Mouse (Mus musculus) splenic B cell, adult 2 months (primary cell): ENCODE measurements around the gene Zdhhc7.

Experiments used
- DNase-seq: peaks from one replicate; pipeline ENCODE4 v3.0.0-alpha.2; 2011; ENCODE audit warnings: low read depth, low spot score
- H3K27me3 ChIP-seq: 2 replicates; pipeline ENCODE4 v1.6.1; 2012; ENCODE audit warnings: mild to moderate bottlenecking, low read length, moderate library complexity, mixed read lengths; ENCODE audit not compliant: control insufficient read depth, poor library complexity, insufficient read depth, severe bottlenecking
- H3K36me3 ChIP-seq: 2 replicates; pipeline ENCODE4 v1.6.1; 2012; ENCODE audit warnings: mild to moderate bottlenecking, low read length, moderate library complexity, mixed read lengths; ENCODE audit not compliant: control insufficient read depth, poor library complexity, insufficient read depth, severe bottlenecking

The Zdhhc7 gene

DNA sequence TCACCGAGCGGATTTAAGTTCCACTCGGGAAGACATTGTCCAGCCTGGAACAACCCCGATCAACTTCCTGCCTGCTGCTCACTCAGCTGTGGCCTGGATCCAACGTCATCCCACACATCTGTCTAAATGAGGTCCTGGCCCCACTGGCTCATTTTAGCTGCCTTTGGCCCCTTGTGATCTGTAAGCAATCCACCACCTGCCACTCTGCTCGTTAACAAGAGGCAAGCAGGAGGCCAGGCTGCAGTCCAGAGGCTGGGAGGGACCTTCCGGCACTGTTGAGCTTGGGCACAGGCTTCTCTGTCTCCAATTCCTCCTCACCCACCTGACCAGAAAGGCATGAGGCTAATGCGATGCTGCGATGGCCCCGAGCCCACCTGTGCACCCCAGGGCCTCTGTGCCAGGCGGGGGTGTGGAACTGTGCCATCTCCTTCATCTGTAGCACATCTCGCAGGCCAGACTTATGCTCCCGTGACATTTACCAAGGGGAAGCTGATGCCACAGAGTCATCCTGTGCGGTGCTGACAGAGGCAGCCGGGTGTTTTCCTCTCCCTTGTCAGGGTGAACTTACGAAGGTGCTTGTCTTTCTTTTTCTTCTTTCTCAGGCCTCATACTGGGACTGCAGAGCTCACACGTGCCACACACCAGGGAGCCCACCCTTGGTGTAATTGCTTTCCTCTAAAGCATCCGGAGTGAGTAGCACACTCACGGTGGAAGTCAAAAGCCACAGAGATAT is 33.2 kb downstream of the Zdhhc7 start:
- no peak for DNase-seq
- no peaks in the 10 kb centered on the region for H3K27me3 ChIP-seq

GRCm38 (mm10) chr8:120066226-120066625 is 35.1 kb downstream of the Zdhhc7 start:
- H3K36me3 ChIP-seq, result no peaks in the 10 kb centered on the region
- DNase-seq, result no peak
- no peaks in the 10 kb centered on the region for H3K27me3 ChIP-seq

More for the DNA sequence above, 33.2 kb downstream of the Zdhhc7 start:
- H3K36me3 ChIP-seq, result no peaks in the 10 kb centered on the region

DNA sequence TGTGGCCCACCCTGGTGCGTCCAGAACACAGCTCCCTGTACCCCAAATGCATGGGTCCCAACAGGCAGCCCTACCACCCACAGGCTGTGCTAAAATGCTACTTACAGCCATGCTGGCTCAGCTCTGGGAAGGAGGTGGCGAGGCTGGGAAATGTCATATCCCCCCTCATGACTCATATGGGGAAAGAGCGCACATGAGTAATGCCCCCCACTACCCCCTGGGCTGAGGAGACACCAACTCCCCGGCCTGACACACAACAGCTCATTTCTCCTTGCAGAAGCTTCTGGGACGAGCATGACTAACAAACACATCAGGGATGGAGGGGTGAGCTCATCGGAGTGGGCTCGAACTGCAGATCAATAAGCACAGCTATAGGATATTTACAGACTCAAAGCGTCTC is 35.7 kb downstream of the Zdhhc7 start:
- no peaks in the 10 kb centered on the region for H3K36me3 ChIP-seq
- H3K27me3 ChIP-seq, result no peaks in the 10 kb centered on the region
- no peak for DNase-seq

- H3K36me3 ChIP-seq, result no peaks in the 10 kb centered on the region
- no peak for DNase-seq
- H3K27me3 ChIP-seq, result no peaks in the 10 kb centered on the region
These were observed 38.0 kb downstream of the Zdhhc7 start for GRCm38 (mm10) chr8:120063326-120063725.

DNA sequence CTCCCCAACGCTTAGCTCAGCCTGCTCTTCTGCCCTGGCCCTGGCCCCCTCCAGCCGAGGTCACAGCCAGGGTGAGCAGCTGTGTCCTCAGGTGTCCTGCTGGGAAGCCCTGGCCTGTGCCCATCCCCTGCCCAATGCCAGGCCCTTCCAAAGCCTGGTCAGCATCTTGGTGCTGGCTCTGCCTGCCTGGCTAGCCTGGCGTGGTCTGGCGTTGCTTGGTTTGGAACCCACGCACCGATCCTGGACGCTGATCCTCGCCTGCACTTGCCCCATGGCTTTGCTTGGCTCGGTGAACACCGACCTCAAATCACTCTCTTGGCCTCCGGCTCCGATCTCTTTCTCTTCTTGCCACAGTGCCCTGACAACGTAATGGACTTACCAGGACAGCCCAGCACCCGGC is 38.5 kb downstream of the Zdhhc7 start:
- no peak for DNase-seq

DNA sequence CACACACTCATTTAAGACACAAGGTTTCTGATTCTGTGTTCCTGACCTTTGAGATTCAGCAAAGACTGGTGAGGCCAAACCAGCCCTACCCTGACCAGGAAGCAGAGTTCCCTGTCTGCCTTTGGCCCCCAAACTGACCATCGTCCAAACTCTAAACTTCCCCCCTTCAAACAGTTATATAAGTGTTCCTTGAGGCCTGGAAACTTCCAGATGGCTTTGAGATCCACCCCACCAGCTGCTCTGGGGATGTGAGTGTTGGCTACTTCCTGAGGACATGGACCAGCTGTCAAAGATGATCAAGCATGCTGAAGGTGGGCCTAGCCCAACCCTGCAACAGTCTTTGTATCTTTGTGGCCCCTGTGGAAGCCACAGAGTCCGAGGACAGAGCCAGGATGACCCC is 44.2 kb downstream of the Zdhhc7 start:
- no peak for DNase-seq
- H3K27me3 ChIP-seq, result no peaks in the 10 kb centered on the region
- no peaks in the 10 kb centered on the region for H3K36me3 ChIP-seq

More for the DNA sequence above, 38.5 kb downstream of the Zdhhc7 start:
- Histone ChIP-seq H3K27me3 (no peaks in the 10 kb centered on the region), H3K36me3 (no peaks in the 10 kb centered on the region)

GRCm38 (mm10) chr8:120054833-120055232 is 46.4 kb downstream of the Zdhhc7 start:
- DNase-seq, result no peak
- H3K36me3 ChIP-seq, result no peaks in the 10 kb centered on the region
- no peaks in the 10 kb centered on the region for H3K27me3 ChIP-seq

DNA sequence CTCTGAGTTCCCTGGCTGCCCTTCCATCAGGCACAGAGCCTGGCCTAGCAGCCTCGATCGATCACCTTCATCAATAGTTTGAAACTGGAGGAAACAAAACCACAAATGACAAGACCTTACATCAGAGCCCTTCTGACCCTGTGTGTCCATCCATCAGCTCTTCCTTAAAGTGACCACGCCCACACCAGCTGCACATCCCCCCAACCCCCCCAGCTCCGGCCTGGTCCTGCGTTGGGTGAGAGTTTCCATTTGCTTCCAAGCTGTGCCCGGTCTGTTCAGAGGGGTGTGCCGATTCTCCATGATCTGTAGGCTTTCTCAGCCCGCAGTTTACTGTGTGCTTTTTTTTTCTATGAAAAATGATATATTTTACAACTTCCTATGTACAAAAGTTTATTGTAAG is 49.0 kb downstream of the Zdhhc7 start:
- H3K36me3 ChIP-seq, result no peaks in the 10 kb centered on the region
- no peaks in the 10 kb centered on the region for H3K27me3 ChIP-seq
- no peak for DNase-seq

- H3K36me3 ChIP-seq, result no peaks in the 10 kb centered on the region
- no peak for DNase-seq
These were observed 49.4 kb downstream of the Zdhhc7 start for GRCm38 (mm10) chr8:120051908-120052307.

DNA sequence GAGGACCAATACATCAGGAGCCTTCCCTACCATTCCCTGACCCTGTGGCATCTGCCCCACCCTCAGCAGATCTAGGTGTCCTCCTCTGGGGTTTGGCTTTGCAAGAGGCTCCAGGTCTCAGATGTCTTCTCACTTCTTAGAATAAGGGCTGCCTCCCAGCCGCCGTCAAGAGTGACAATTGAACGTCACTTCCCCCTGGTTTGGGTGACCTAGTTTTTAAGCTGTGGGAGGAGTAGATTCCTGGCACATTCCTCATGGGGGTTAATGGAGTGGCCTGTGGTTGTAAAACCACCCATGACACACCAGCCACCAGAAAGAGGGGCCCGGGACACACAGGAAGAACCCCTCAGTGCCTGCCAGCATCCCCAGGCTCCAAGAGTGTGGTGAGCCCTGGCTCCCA is 50.3 kb downstream of the Zdhhc7 start:
- no peaks in the 10 kb centered on the region for H3K27me3 ChIP-seq
- DNase-seq, result no peak
- no peaks in the 10 kb centered on the region for H3K36me3 ChIP-seq

More at GRCm38 (mm10) chr8:120051908-120052307, 49.4 kb downstream of the Zdhhc7 start:
- H3K27me3 ChIP-seq, result no peaks in the 10 kb centered on the region

GRCm38 (mm10) chr8:120050376-120050775 is 50.9 kb downstream of the Zdhhc7 start:
- H3K27me3 ChIP-seq, result no peaks in the 10 kb centered on the region
- no peak for DNase-seq
- no peaks in the 10 kb centered on the region for H3K36me3 ChIP-seq

- H3K27me3 ChIP-seq, result no peaks in the 10 kb centered on the region
- no peaks in the 10 kb centered on the region for H3K36me3 ChIP-seq
- DNase-seq, result peak; percentile 48
These were observed 51.3 kb downstream of the Zdhhc7 start for GRCm38 (mm10) chr8:120049949-120050348.

DNA sequence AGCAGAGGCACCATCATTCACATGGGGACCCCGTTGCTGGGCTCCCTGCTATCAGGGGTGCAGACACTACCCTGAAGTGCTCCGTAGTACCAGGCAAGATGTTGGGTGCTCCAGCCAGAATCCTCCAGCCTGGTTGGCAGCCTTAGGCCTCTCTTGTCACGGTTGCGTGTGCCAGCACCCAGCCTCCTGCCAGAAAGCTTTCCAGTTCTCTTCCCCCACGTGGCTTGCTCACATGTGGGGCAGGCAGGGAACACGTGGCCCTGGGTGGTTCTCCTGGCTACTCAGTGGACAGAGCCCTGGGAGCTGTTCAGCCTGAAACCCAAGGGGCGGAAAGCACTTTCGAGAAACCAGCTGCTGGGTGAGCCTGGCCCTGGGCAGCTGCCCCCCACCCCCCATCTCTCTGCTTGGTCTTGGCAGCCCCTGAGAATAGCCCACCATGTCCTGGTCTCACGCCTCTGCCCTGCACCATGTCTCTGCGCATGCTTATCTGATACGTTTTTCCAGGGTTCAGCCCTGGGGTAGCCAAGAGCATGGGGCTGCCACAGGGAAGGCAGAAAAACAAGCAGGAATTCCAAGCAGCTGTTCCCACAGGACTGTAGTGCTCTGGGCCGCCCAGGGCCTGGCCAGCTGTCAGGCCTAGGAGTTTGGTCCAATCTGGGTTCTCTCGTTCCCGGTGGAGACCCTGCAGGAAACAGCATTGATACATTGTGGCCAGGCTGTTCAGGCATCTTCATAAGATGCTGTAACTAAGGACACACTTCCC is 54.8 kb downstream of the Zdhhc7 start:
- H3K27me3 ChIP-seq, result no peaks in the 10 kb centered on the region
- no peak for DNase-seq
- H3K36me3 ChIP-seq, result no peaks in the 10 kb centered on the region

DNA sequence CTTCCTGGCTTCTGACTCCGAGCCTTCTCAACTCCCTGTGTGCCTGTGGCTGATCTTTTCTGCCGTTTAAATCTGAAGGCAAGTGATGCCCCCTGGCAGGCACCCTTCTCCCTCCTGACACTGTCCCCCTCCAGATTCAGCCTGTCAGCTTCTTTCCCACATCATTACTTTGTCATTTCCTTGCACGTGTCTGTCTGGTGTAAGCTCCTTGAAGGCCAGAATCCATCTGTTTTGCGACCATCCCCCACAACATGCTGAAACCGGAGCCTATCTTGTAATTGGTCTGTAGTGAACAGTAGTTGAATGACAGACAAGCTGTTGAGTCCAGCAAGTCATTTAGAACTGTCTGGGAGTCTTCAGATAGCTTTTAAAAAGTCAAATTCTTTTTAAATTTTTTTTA is 55.8 kb downstream of the Zdhhc7 start:
- H3K27me3 ChIP-seq, result no peaks in the 10 kb centered on the region
- no peaks in the 10 kb centered on the region for H3K36me3 ChIP-seq
- no peak for DNase-seq

DNA sequence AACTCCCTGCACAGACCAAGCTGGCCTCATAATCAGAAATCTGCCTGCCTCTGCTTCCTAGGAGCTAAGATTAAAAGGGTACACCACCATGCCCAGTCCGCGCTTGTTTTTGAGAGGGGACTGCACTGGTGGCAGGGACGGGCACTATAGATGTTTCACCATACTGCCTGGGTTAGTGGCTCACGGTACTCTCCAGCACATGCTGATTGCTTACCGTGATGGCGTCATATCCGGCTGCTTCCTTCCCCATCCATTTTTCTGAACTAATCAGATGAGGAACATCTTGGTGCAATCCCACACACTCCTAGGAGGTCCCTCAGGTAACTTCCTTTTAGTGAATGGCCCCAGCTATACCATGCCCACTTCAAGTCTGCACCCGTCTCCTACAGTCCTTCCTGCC is 56.4 kb downstream of the Zdhhc7 start:
- no peak for DNase-seq
- no peaks in the 10 kb centered on the region for H3K27me3 ChIP-seq
- H3K36me3 ChIP-seq, result no peaks in the 10 kb centered on the region
